Mouse (Mus musculus) MEL (cell line): ENCODE results near the gene Elp5. TPM values are rescaled to one million over a fixed set of nuclear protein-coding genes. Genes with fewer than 3 reads are reported as not detected.

Experiments used
- DNase-seq: peaks from one replicate; pipeline ENCODE4 v3.0.0; 2011; ENCODE audit warnings: low read depth, low spot score
- H3K27ac ChIP-seq: 2 replicates; pipeline ENCODE4 v1.5.1; 2012; ENCODE audit warnings: low read depth, mild to moderate bottlenecking, control low read depth, low read length, moderate library complexity; ENCODE audit not compliant: control insufficient read depth
- H3K27me3 ChIP-seq, 2 experiments: fragments of 150-350 bp in 1 of 2; sonication (generic) in 1 of 2; 2 replicates each; pipeline ENCODE4 v1.6.1; 2012; ENCODE audit warnings: low read length in 2 of 2, mild to moderate bottlenecking in 2 of 2, improper control_type of control experiment in 1 of 2, moderate library complexity in 1 of 2; ENCODE audit not compliant: insufficient read depth in 2 of 2, control insufficient read depth in 1 of 2
- H3K36me3 ChIP-seq, 2 experiments: 2 replicates each; pipeline ENCODE4 v1.6.1; 2012 to 2014; ENCODE audit warnings: low read length in 2 of 2, improper control_type of control experiment in 1 of 2, inconsistent platforms in 1 of 2, mild to moderate bottlenecking in 1 of 2; ENCODE audit not compliant: insufficient read depth in 2 of 2, control insufficient read depth in 1 of 2
- H3K4me1 ChIP-seq, 2 experiments: fragments of 150-350 bp in 1 of 2; sonication (generic) in 1 of 2; 2 replicates each; pipeline ENCODE4 v1.6.1; 2012; ENCODE audit warnings: low read length in 2 of 2, improper control_type of control experiment in 1 of 2, mild to moderate bottlenecking in 1 of 2; ENCODE audit not compliant: insufficient read depth in 2 of 2, control insufficient read depth in 1 of 2
- H3K4me3 ChIP-seq, 2 experiments: fragments of 150-350 bp in 1 of 2; sonication (generic) in 1 of 2; 2 replicates each; pipeline ENCODE4 v1.5.1; 2012; ENCODE audit warnings: low read depth in 2 of 2, low read length in 2 of 2, mild to moderate bottlenecking in 2 of 2, moderate library complexity in 2 of 2, control low read depth in 1 of 2, improper control_type of control experiment in 1 of 2; ENCODE audit not compliant: control insufficient read depth in 1 of 2, insufficient read depth in 1 of 2
- H3K79me2 ChIP-seq: 2 replicates; pipeline ENCODE4 v1.6.1; 2012; ENCODE audit warnings: mild to moderate bottlenecking, low read length, moderate library complexity; ENCODE audit not compliant: control insufficient read depth, poor library complexity, insufficient read depth
- H3K9ac ChIP-seq: 2 replicates; pipeline ENCODE4 v1.6.1; 2012; ENCODE audit warnings: low read depth, mild to moderate bottlenecking, control low read depth, low read length, moderate library complexity; ENCODE audit not compliant: control insufficient read depth, poor library complexity, severe bottlenecking
- H3K9me3 ChIP-seq: fragments of 150-350 bp; sonication (generic); replicated peaks from 2 replicates; pipeline ENCODE4 v1.6.1; 2012; ENCODE audit warnings: mild to moderate bottlenecking, low read length, improper control_type of control experiment, moderate library complexity; ENCODE audit not compliant: insufficient read depth
- BHLHE40 ChIP-seq: IDR thresholded peaks from 2 replicates; pipeline ENCODE4 v1.6.1; 2012; ENCODE audit warnings: low read depth, mild to moderate bottlenecking, inconsistent platforms, low read length, improper control_type of control experiment, borderline replicate concordance
- CHD1 ChIP-seq: IDR thresholded peaks from 2 replicates; pipeline ENCODE4 v1.6.1; 2012; ENCODE audit warnings: low read depth, mild to moderate bottlenecking, inconsistent platforms, low read length, improper control_type of control experiment
- E2F4 ChIP-seq: IDR thresholded peaks from 2 replicates; pipeline ENCODE4 v1.6.1; 2011; ENCODE audit warnings: low read depth, low read length, improper control_type of control experiment, borderline replicate concordance
- EP300 ChIP-seq, 2 experiments: IDR thresholded peaks; 2 replicates each; pipeline ENCODE4 v1.6.1; 2011; ENCODE audit warnings: improper control_type of control experiment in 2 of 2, low read length in 2 of 2, low read depth in 1 of 2, mild to moderate bottlenecking in 1 of 2
- ETS1 ChIP-seq: IDR thresholded peaks from 2 replicates; pipeline ENCODE4 v1.6.1; 2012; ENCODE audit warnings: low read depth, mild to moderate bottlenecking, inconsistent platforms, low read length, improper control_type of control experiment, moderate library complexity
- GATA1 ChIP-seq: IDR thresholded peaks from 2 replicates; pipeline ENCODE4 v1.6.1; 2011; ENCODE audit warnings: low read depth, low read length, improper control_type of control experiment
- HCFC1 ChIP-seq: IDR thresholded peaks from 2 replicates; pipeline ENCODE4 v1.6.1; 2012; ENCODE audit warnings: low read depth, mild to moderate bottlenecking, inconsistent platforms, low read length, improper control_type of control experiment, moderate library complexity
- JUND ChIP-seq: IDR thresholded peaks from 2 replicates; pipeline ENCODE4 v1.6.1; 2011; ENCODE audit warnings: low read depth, mild to moderate bottlenecking, improper control_type of control experiment, low read length
- KAT2A ChIP-seq: conservative IDR thresholded peaks from 2 replicates; pipeline ENCODE4 v1.6.1; 2012; ENCODE audit warnings: low read depth, low read length, improper control_type of control experiment, inconsistent platforms
- MAX ChIP-seq: IDR thresholded peaks from 2 replicates; pipeline ENCODE4 v1.6.1; 2011; ENCODE audit warnings: low read length, improper control_type of control experiment
- MAZ ChIP-seq: IDR thresholded peaks from 2 replicates; pipeline ENCODE4 v1.6.1; 2012; ENCODE audit warnings: low read depth, mild to moderate bottlenecking, inconsistent platforms, low read length, improper control_type of control experiment
- MXI1 ChIP-seq: IDR thresholded peaks from 2 replicates; pipeline ENCODE4 v1.6.1; 2011; ENCODE audit warnings: mild to moderate bottlenecking, low read depth, low read length, improper control_type of control experiment
- MYC ChIP-seq: IDR thresholded peaks from 2 replicates; pipeline ENCODE4 v1.6.1; 2011; ENCODE audit warnings: low read depth, mild to moderate bottlenecking, low read length, improper control_type of control experiment, moderate library complexity
- NELFE ChIP-seq: IDR thresholded peaks from 2 replicates; pipeline ENCODE4 v1.6.1; 2011; ENCODE audit warnings: low read depth, low read length, improper control_type of control experiment
- NRF1 ChIP-seq: IDR thresholded peaks from 2 replicates; pipeline ENCODE4 v1.6.1; 2014; ENCODE audit warnings: low read depth, mild to moderate bottlenecking, inconsistent platforms, low read length, improper control_type of control experiment, moderate library complexity; ENCODE audit not compliant: poor library complexity, insufficient read depth, severe bottlenecking
- POLR2A ChIP-seq, 2 experiments: IDR thresholded peaks; 2 replicates each; pipeline ENCODE4 v1.6.1; 2011 to 2012; ENCODE audit warnings: low read length in 2 of 2, mild to moderate bottlenecking in 2 of 2, control low read depth in 1 of 2, improper control_type of control experiment in 1 of 2, low read depth in 1 of 2, moderate library complexity in 1 of 2; ENCODE audit not compliant: control insufficient read depth in 1 of 2, insufficient read depth in 1 of 2, poor library complexity in 1 of 2
- POLR2AphosphoS2 ChIP-seq: IDR thresholded peaks from 2 replicates; pipeline ENCODE4 v1.6.1; 2011; ENCODE audit warnings: low read length, improper control_type of control experiment
- POLR2AphosphoS5 ChIP-seq: IDR thresholded peaks from 2 replicates; pipeline ENCODE4 v1.6.1; 2012; ENCODE audit warnings: low read depth, borderline replicate concordance, mild to moderate bottlenecking, inconsistent platforms, low read length, moderate library complexity, mixed read lengths
- RAD21 ChIP-seq: IDR thresholded peaks from 2 replicates; pipeline ENCODE4 v1.6.1; 2011; ENCODE audit warnings: mild to moderate bottlenecking, low read depth, low read length, improper control_type of control experiment
- RCOR1 ChIP-seq: IDR thresholded peaks from 2 replicates; pipeline ENCODE4 v1.6.1; 2012; ENCODE audit warnings: low read depth, mild to moderate bottlenecking, inconsistent platforms, low read length, improper control_type of control experiment
- SIN3A ChIP-seq: IDR thresholded peaks from 2 replicates; pipeline ENCODE4 v1.6.1; 2012; ENCODE audit warnings: low read length, improper control_type of control experiment, inconsistent platforms
- SMC3 ChIP-seq: IDR thresholded peaks from 2 replicates; pipeline ENCODE4 v1.6.1; 2011; ENCODE audit warnings: low read depth, low read length, improper control_type of control experiment
- TBP ChIP-seq: IDR thresholded peaks from 2 replicates; pipeline ENCODE4 v1.8.0; 2011; ENCODE audit warnings: low read depth, low read length, improper control_type of control experiment
- TCF12 ChIP-seq: IDR thresholded peaks from 2 replicates; pipeline ENCODE4 v1.6.1; 2014; ENCODE audit warnings: low read depth, mild to moderate bottlenecking, inconsistent platforms, low read length, improper control_type of control experiment, moderate library complexity
- UBTF ChIP-seq: IDR thresholded peaks from 2 replicates; pipeline ENCODE4 v1.6.1; 2012; ENCODE audit warnings: low read depth, mild to moderate bottlenecking, inconsistent platforms, low read length, improper control_type of control experiment, moderate library complexity, borderline replicate concordance; ENCODE audit not compliant: insufficient read depth
- USF2 ChIP-seq, 2 experiments: IDR thresholded peaks; 2 replicates each; pipeline ENCODE4 v1.6.1; 2011 to 2012; ENCODE audit warnings: improper control_type of control experiment in 2 of 2, low read length in 2 of 2, borderline replicate concordance in 1 of 2, inconsistent platforms in 1 of 2, low read depth in 1 of 2, mild to moderate bottlenecking in 1 of 2; ENCODE audit not compliant: insufficient read depth in 1 of 2
- ZC3H11A ChIP-seq: IDR thresholded peaks from 2 replicates; pipeline ENCODE4 v1.6.1; 2012; ENCODE audit warnings: low read depth, mild to moderate bottlenecking, inconsistent platforms, low read length, improper control_type of control experiment
- ZKSCAN1 ChIP-seq: IDR thresholded peaks from 2 replicates; pipeline ENCODE4 v1.6.1; 2012; ENCODE audit warnings: low read depth, mild to moderate bottlenecking, inconsistent platforms, low read length, improper control_type of control experiment, moderate library complexity
- ZMIZ1 ChIP-seq: IDR thresholded peaks from 2 replicates; pipeline ENCODE4 v1.6.1; 2012; ENCODE audit warnings: low read depth, mild to moderate bottlenecking, inconsistent platforms, low read length, improper control_type of control experiment, moderate library complexity
- polyA plus RNA-seq, 2 experiments: library from polyadenylated mRNA; stranded (reverse) in 1 of 2; unstranded in 1 of 2; fragments of >175 nt in 1 of 2; fragments of >200 nt in 1 of 2; gene quantifications; 2 replicates each; pipeline versions ENCODE4 v1.2.1 to v1.2.4; 2012; ENCODE audit warnings: low replicate concordance in 2 of 2, low read depth in 1 of 2; ENCODE audit not compliant: insufficient read length in 2 of 2, insufficient read depth in 1 of 2, missing spikeins in 1 of 2
- total RNA-seq: library from RNA; depleted of rRNA; stranded (reverse); fragments of 300-350 nt; gene quantifications from 2 replicates; pipeline ENCODE4 v1.2.3, GENCODE M21; 2012

Gene Elp5
- total and polyA plus RNA-seq, 3 experiments = 189 to 222 TPM; not detected in 1

GRCm38 (mm10) chr11:69981141-69981762, 1.1 kb downstream of the Elp5 start, which contains the start of gene Ctdnep1 (continued):
- TF ChIP-seq NELFE = 0 out of 2 replicates have a peak, but pooled peaks have one; percentile 3
- no peak for TF ChIP-seq POLR2AphosphoS5
- TF ChIP-seq RAD21 = no peak
- TF ChIP-seq POLR2A (IDR thresholded peaks at IDR 0.05; ENCODE audit: control insufficient read depth in 1 of 2, insufficient read depth in 1 of 2, low read depth in 1 of 2, low read length in 2 of 2, poor library complexity in 1 of 2) = peak in 1 of 2 experiments; percentile 49; a peak in 2 of 4 replicates
- TF ChIP-seq, all 39 proteins: peak for 11

GRCm38 (mm10) chr11:69980196-69981140, 1.8 kb downstream of the Elp5 start:
- Histone ChIP-seq H3K27me3 (no peaks in the 10 kb centered on the region), H3K36me3 (peaks cover under 1 to 24% of the 10 kb centered on the region in 2 experiments), H3K9me3 (no peaks in the 10 kb centered on the region), H3K9ac (peak overlapping the region; percentile 99), H3K4me1 (peaks cover 6 to 17% of the 10 kb centered on the region in 2 experiments), H3K4me3 (peak overlapping the region; percentile 96 to 98), H3K79me2 (peaks cover 45% of the 10 kb centered on the region), H3K27ac (peak overlapping the region; percentile 90)
- peak; percentile 100 for DNase-seq
- TF ChIP-seq POLR2AphosphoS5 (no peak), USF2 (IDR thresholded peaks at IDR 0.05; ENCODE audit: borderline replicate concordance in 1 of 2, insufficient read depth in 1 of 2, low read depth in 1 of 2, low read length in 2 of 2) (no peak), ZKSCAN1 (no peak), GATA1 (no peak), NRF1 (peak; percentile 100), SMC3 (no peak), POLR2AphosphoS2 (peak; percentile 92), MXI1 (peak; percentile 97), MAX (peak; percentile 75), JUND (no peak), HCFC1 (peak; percentile 83), BHLHE40 (peak; percentile 47; the same call in 1 of the 2 replicates), MAZ (peak; percentile 84), ZMIZ1 (peak; percentile 69), MYC (peak; percentile 81; the same call in 1 of the 2 replicates), POLR2A (IDR thresholded peaks at IDR 0.05; ENCODE audit: control insufficient read depth in 1 of 2, insufficient read depth in 1 of 2, low read depth in 1 of 2, low read length in 2 of 2, poor library complexity in 1 of 2) (peak; percentile 81 to 97), RAD21 (no peak), KAT2A (no peak; the same call in none of the 2 replicates), EP300 (IDR thresholded peaks at IDR 0.05; ENCODE audit: low read depth in 1 of 2, low read length in 2 of 2) (no peak; a peak in 2 of 4 replicates), TCF12 (peak; percentile 64; the same call in 1 of the 2 replicates), UBTF (0 out of 2 replicates have a peak, but pooled peaks have one; percentile 66), TBP (peak; percentile 92), RCOR1 (peak; percentile 10; the same call in 1 of the 2 replicates), SIN3A (peak; percentile 97), CHD1 (no peak), E2F4 (0 out of 2 replicates have a peak, but pooled peaks have one; percentile 56), ETS1 (peak; percentile 78), ZC3H11A (0 out of 2 replicates have a peak, but pooled peaks have one; percentile 20)
